Mouse (Mus musculus) spleen, adult 2 months (tissue): ENCODE data around the gene Atp8b2. TPM values are rescaled to one million over a fixed set of nuclear protein-coding genes. Genes with fewer than 3 reads are reported as not detected.
A peak's percentile ranks its signal among the peaks of the same experiment; 100 is the strongest.

ENCODE experiments used
- DNase-seq, 2 experiments: peaks; one replicate each; pipeline versions ENCODE4 v3.0.0 to v3.0.0-alpha.2; 2012 to 2021; ENCODE audit warnings: low spot score in 2 of 2, low read depth in 1 of 2
- H3K27ac ChIP-seq: fragments of 200-500 bp; 2 replicates; pipeline ENCODE4 v1.5.1; 2012; ENCODE audit warnings: low read length, inconsistent platforms; ENCODE audit not compliant: insufficient read depth
- H3K27me3 ChIP-seq: fragments of 200-500 bp; 2 replicates; pipeline ENCODE4 v1.6.1; 2012; ENCODE audit warnings: mild to moderate bottlenecking, moderate library complexity, low read length, inconsistent platforms; ENCODE audit not compliant: control insufficient read depth, insufficient read depth
- H3K36me3 ChIP-seq: fragments of 200-500 bp; 2 replicates; pipeline ENCODE4 v1.6.1; 2012; ENCODE audit warnings: mild to moderate bottlenecking, low read length, inconsistent platforms; ENCODE audit not compliant: control insufficient read depth, insufficient read depth
- H3K4me1 ChIP-seq: fragments of 200-500 bp; 2 replicates; pipeline ENCODE4 v1.6.1; 2011; ENCODE audit warnings: inconsistent platforms; ENCODE audit not compliant: control insufficient read depth, insufficient read depth, insufficient read length
- H3K4me3 ChIP-seq: fragments of 200-500 bp; 2 replicates; pipeline ENCODE4 v1.5.1; 2011; ENCODE audit warnings: mild to moderate bottlenecking, inconsistent platforms; ENCODE audit not compliant: insufficient read depth, insufficient read length; ENCODE audit errors: extremely low read depth
- CTCF ChIP-seq: fragments of 200-500 bp; IDR thresholded peaks from 2 replicates; pipeline ENCODE4 v1.5.1; 2011; ENCODE audit warnings: mild to moderate bottlenecking, inconsistent platforms; ENCODE audit not compliant: insufficient read depth, insufficient read length, insufficient replicate concordance; ENCODE audit errors: extremely low read depth
- POLR2A ChIP-seq: fragments of 200-500 bp; IDR thresholded peaks from 2 replicates; pipeline ENCODE4 v1.6.1; 2011; ENCODE audit warnings: low read depth, low read length, inconsistent platforms
- WGBS: fragments of 180-500 bp; shearing (Covaris S2); methylation state at CpG from one replicate; pipeline ENCODE4 v1.1.7; 2018; 5-methylcytosine and 5-hydroxymethylcytosine counted together
- polyA plus RNA-seq: library from polyadenylated mRNA; depleted of rRNA; stranded (reverse); fragments of >200 nt; gene quantifications from 2 replicates; pipeline ENCODE4 v1.2.3, GENCODE M21; 2012; rRNA removed

Atp8b2 gene
- polyA plus RNA-seq, 1 experiment: 66.0 TPM

- Histone ChIP-seq H3K27ac (peak overlapping the region; percentile 22; the same call in 1 of the 2 replicates), H3K36me3 (no peaks in the 10 kb centered on the region), H3K4me1 (peaks cover 13% of the 10 kb centered on the region; the same call in 1 of the 2 replicates), H3K27me3 (no peaks in the 10 kb centered on the region), H3K4me3 (no peak overlapping the region)
- no peak for TF ChIP-seq POLR2A
- no peak for DNase-seq
- WGBS: 91% methylated on average over 8 of the region's 8 CpGs
Measured at GRCm38 (mm10) chr3:89897204-89897796, 66.0 kb downstream of the Atp8b2 start.

- Histone ChIP-seq H3K36me3 (no peaks in the 10 kb centered on the region), H3K27me3 (no peaks in the 10 kb centered on the region), H3K4me3 (no peak overlapping the region), H3K27ac (peak overlapping the region; percentile 11; the same call in 1 of the 2 replicates), H3K4me1 (peaks cover 6% of the 10 kb centered on the region; the same call in 1 of the 2 replicates)
- DNase-seq: no peak
- 55% methylated on average over 5 of the region's 5 CpGs for WGBS
- TF ChIP-seq CTCF (no peak), POLR2A (no peak)
Measured at GRCm38 (mm10) chr3:89896571-89896970, 66.7 kb downstream of the Atp8b2 start.

DNA sequence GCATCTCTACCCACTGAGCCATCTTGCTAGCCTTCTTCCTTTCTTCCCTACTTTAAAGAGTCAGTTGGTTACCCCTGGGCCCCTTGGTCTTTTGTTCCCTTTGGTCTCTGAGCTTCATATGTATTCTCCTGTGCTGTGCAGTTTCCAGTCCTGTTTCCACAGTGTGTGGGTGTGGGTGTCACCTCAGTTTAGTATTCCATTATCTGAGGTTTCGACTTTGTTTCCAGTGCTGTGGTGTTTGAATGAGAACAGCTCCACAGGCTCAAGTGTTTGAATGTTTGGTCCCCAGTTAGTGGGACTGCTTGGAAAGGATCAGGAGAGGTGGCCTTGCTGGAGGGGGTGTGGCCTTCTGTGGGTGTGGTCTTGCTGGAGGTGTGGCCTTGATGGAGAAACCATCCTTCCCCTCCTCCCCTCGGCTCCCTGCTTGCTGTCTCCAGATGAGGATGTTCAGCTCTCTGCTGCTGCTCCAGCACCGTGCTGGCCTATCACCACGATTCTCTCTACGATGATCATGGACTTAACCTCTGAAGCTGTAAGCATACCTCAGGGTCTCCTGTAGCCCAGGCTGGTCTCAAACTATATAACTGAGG lies 70.7 kb downstream of the Atp8b2 start:
- WGBS: 82% methylated on average over 5 of the region's 5 CpGs
- Histone ChIP-seq H3K27ac (no peak overlapping the region), H3K27me3 (no peaks in the 10 kb centered on the region), H3K4me3 (no peak overlapping the region), H3K36me3 (peaks cover 3% of the 10 kb centered on the region; the same call in 1 of the 2 replicates), H3K4me1 (peaks cover 12% of the 10 kb centered on the region)
- no peak for DNase-seq
- TF ChIP-seq POLR2A (no peak), CTCF (no peak)

- TF ChIP-seq POLR2A (no peak), CTCF (no peak)
- H3K27ac ChIP-seq: no peak overlapping the region
- DNase-seq: no peak
Measured at GRCm38 (mm10) chr3:89891696-89892095, 71.6 kb downstream of the Atp8b2 start.

DNA sequence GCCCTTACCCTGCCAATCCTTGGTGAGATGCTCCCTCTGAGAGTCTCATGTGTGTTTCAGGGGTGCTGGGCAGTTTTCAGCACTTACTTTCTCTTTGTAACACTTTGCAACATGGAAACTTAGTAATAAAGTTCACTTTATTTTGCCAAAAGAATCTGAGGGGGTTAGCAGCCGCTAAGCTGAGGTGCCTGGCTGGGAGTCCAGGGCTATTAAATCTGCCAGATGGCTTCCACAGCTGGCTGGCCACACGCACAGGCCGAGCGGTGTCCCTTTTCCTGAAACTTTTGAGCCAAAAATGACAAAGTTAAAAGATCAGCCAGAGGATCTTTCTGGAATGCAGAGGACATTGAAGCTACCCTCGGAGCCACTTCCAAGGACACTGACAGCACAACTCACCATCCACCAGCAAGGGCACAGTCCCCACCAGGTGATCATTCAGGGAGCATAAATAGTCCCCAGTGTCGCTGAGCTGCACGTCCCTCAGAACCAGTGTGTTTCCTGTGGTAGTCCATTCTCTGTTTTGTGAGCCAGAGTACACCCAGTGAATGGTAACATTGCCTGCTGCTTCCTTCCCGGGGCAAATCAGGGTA lies 73.4 kb downstream of the Atp8b2 start:
- no peak for DNase-seq
- peaks cover 6% of the 10 kb centered on the region for H3K36me3 ChIP-seq
- peaks cover 14% of the 10 kb centered on the region for H3K4me1 ChIP-seq
- H3K27ac ChIP-seq: no peak overlapping the region
- no peaks in the 10 kb centered on the region for H3K27me3 ChIP-seq
- no peak overlapping the region for H3K4me3 ChIP-seq
- TF ChIP-seq POLR2A (no peak), CTCF (no peak)
- whole genome bisulfite sequencing: 49% methylated on average over 8 of the region's 8 CpGs

More at GRCm38 (mm10) chr3:89891696-89892095, 71.6 kb downstream of the Atp8b2 start:
- Histone ChIP-seq H3K36me3 (peaks cover 3% of the 10 kb centered on the region; the same call in 1 of the 2 replicates), H3K4me1 (peaks cover 14% of the 10 kb centered on the region), H3K27me3 (no peaks in the 10 kb centered on the region), H3K4me3 (no peak overlapping the region)

Other genes with a start within 250 kb of the Atp8b2 start
- 40.5 and 45.0 TPM in 2 replicates for gene Adar, start 248.5 kb downstream of the Atp8b2 start, polyA plus RNA-seq
- 1.4 and 1.6 TPM in 2 replicates for gene Chrnb2, start 198.9 kb downstream of the Atp8b2 start, polyA plus RNA-seq
- 23.8 and 26.5 TPM in 2 replicates for gene Ube2q1, start 189.9 kb downstream of the Atp8b2 start, polyA plus RNA-seq
- gene She, start 132.1 kb downstream of the Atp8b2 start, polyA plus RNA-seq: 1.1 TPM in 2 replicates
- gene Il6ra, start 50.3 kb downstream of the Atp8b2 start, polyA plus RNA-seq: 21.4 and 25.6 TPM in 2 replicates
- gene Hax1, start 35.3 kb upstream of the Atp8b2 start, polyA plus RNA-seq: 25.1 and 28.1 TPM in 2 replicates
- gene 4933434E20Rik, start 88.1 kb upstream of the Atp8b2 start, polyA plus RNA-seq: 24.0 and 24.5 TPM in 2 replicates
- gene Ubap2l, start 89.1 kb upstream of the Atp8b2 start, polyA plus RNA-seq: 81.5 and 85.5 TPM in 2 replicates
- 127 and 141 TPM in 2 replicates for gene Tpm3, start 109.1 kb upstream of the Atp8b2 start, polyA plus RNA-seq
- gene Nup210l, start 140.6 kb upstream of the Atp8b2 start, polyA plus RNA-seq: 0.53 and 0.56 TPM in 2 replicates